Mouse (Mus musculus): ENCODE results near the gene Tbc1d1. TPM values are rescaled to one million over a fixed set of nuclear protein-coding genes. Genes with fewer than 3 reads are reported as not detected.

Tbc1d1 gene
- total RNA-seq, 1 experiment from 2014 or later = 14.7 TPM

GRCm38 (mm10) chr5:64160705-64161391 lies 4.7 kb downstream of the Tbc1d1 start:
- DNase-seq = peak; percentile 36

GRCm38 (mm10) chr5:64161917-64162316 lies 5.8 kb downstream of the Tbc1d1 start:
- no peak for DNase-seq

- no peak for DNase-seq
Measured at GRCm38 (mm10) chr5:64162582-64162981, 6.5 kb downstream of the Tbc1d1 start.

- no peak for DNase-seq
Measured at GRCm38 (mm10) chr5:64164414-64164813, 8.3 kb downstream of the Tbc1d1 start.

GRCm38 (mm10) chr5:64165826-64166225 lies 9.7 kb downstream of the Tbc1d1 start:
- DNase-seq = no peak

GRCm38 (mm10) chr5:64168990-64169540 lies 13.0 kb downstream of the Tbc1d1 start:
- DNase-seq = no peak

GRCm38 (mm10) chr5:64172884-64173283 lies 16.8 kb downstream of the Tbc1d1 start:
- no peak for DNase-seq

- DNase-seq = no peak
Measured at GRCm38 (mm10) chr5:64173302-64173701, 17.2 kb downstream of the Tbc1d1 start.

- no peak for DNase-seq
Measured at GRCm38 (mm10) chr5:64174429-64174935, 18.4 kb downstream of the Tbc1d1 start.

- no peak for DNase-seq
Measured at GRCm38 (mm10) chr5:64180548-64180947, 24.4 kb downstream of the Tbc1d1 start.

GRCm38 (mm10) chr5:64183712-64184111 lies 27.6 kb downstream of the Tbc1d1 start:
- DNase-seq = no peak

- DNase-seq = no peak
Measured at GRCm38 (mm10) chr5:64185257-64185656, 29.2 kb downstream of the Tbc1d1 start.

GRCm38 (mm10) chr5:64186566-64186965 lies 30.5 kb downstream of the Tbc1d1 start:
- no peak for DNase-seq

GRCm38 (mm10) chr5:64188083-64188648 lies 32.1 kb downstream of the Tbc1d1 start:
- DNase-seq = no peak

GRCm38 (mm10) chr5:64190892-64191291 lies 34.8 kb downstream of the Tbc1d1 start:
- no peak for DNase-seq

GRCm38 (mm10) chr5:64193353-64193752 lies 37.2 kb downstream of the Tbc1d1 start:
- peak; percentile 34 for DNase-seq

- peak; percentile 52 for DNase-seq
Measured at GRCm38 (mm10) chr5:64196250-64196865, 40.3 kb downstream of the Tbc1d1 start.

- DNase-seq = peak; percentile 13
Measured at GRCm38 (mm10) chr5:64196866-64197321, 40.8 kb downstream of the Tbc1d1 start.

- DNase-seq = no peak
Measured at GRCm38 (mm10) chr5:64198624-64199023, 42.5 kb downstream of the Tbc1d1 start.

- DNase-seq = no peak
Measured at GRCm38 (mm10) chr5:64201071-64201470, 45.0 kb downstream of the Tbc1d1 start.

GRCm38 (mm10) chr5:64202306-64202705 lies 46.2 kb downstream of the Tbc1d1 start:
- peak; percentile 42 for DNase-seq

- no peak for DNase-seq
Measured at GRCm38 (mm10) chr5:64205610-64206009, 49.5 kb downstream of the Tbc1d1 start.

GRCm38 (mm10) chr5:64206431-64206830 lies 50.3 kb downstream of the Tbc1d1 start:
- no peak for DNase-seq
